Mouse (Mus musculus): ENCODE data around the gene Mapre3.

DNA sequence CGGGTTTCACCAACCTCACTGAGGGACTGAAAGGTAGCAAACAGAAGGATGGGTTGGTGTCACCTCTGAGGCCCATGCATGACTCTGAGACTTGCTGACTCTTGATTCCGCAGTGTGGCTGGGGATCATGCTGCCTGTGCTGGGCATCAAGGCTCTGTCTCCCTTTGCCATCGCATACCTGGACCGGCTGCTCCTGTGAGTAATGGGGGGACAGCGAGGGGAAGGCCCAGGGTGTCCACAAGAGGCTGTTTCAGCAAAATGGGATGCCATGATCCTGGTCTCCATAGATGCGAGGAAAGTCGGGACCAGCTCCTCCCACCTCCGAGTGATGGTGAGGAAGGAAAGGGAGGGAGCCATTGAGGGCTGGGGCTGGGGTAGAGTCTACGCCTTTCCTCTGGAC lies 58.1 kb downstream of the Mapre3 start:
- TF ChIP-seq CTCF (IDR thresholded peaks at IDR 0.05; ENCODE audit: insufficient read depth, low read length): no peak
- no peak for TF ChIP-seq POLR2A (IDR thresholded peaks at IDR 0.05; ENCODE audit: borderline replicate concordance, extremely low read depth, low read depth, low read length)
